ENCODE assay signal across 8 mouse cellular contexts in genomic region chr4:135271881-135272616, GRCm38 (mm10). TPM values are rescaled to one million over a fixed set of nuclear protein-coding genes. Genes with fewer than 3 reads are reported as not detected.
DNase-seq lines count a peak whose midpoint lies in the region; ATAC-seq and TF ChIP-seq lines count a peak whose summit lies in the region.

No protein-coding gene starts in this region.

- ATAC-seq in cerebellum, adult (ENCODE audit: insufficient number of reproducible peaks, low FRiP score, low TSS enrichment) = 0 out of 2 replicates have a peak, but pooled peaks have one; percentile 12
- peak; percentile 66 for ATAC-seq in forebrain, embryonic 11.5 days (replicated peaks; ENCODE audit: low FRiP score)
- peak; percentile 16 for ATAC-seq in megakaryocyte progenitor cell, adult 5-6 weeks (replicated peaks; ENCODE audit: poor library complexity)

- H3K4me1 ChIP-seq in bone marrow macrophage, adult 2 months (ENCODE audit: control insufficient read depth, insufficient read depth, low read length) = peaks cover 34% of the 10 kb centered on the region
- H3K4me1 ChIP-seq in forebrain, embryonic 11.5 days (replicated peaks; ENCODE audit: control insufficient read depth, insufficient read depth, low read length) = peaks cover 18% of the 10 kb centered on the region

- peak overlapping the region; percentile 95 for H3K9ac ChIP-seq in forebrain, embryonic 11.5 days (ENCODE audit: low read length)

- H3K9me3 ChIP-seq in forebrain, embryonic 11.5 days (ENCODE audit: control insufficient read depth, low read length) = no peaks in the 10 kb centered on the region

- peaks cover 3% of the 10 kb centered on the region; the same call in 1 of the 2 replicates for H3K27me3 ChIP-seq in forebrain, embryonic 11.5 days (ENCODE audit: control insufficient read depth, insufficient read depth, low read length)

- TF ChIP-seq CTCF in bone marrow macrophage, adult 2 months (IDR thresholded peaks at IDR 0.05; ENCODE audit: low read depth, low read length) = no peak

- no peaks in the 10 kb centered on the region for H3K36me3 ChIP-seq in forebrain, embryonic 11.5 days (ENCODE audit: control insufficient read depth, insufficient read depth, low read length)

- peak overlapping the region; percentile 59 for H3K4me2 ChIP-seq in forebrain, embryonic 11.5 days (ENCODE audit: low read depth, low read length, severe bottlenecking)

- no peak for DNase-seq in cerebellum, adult 8-10 months
- DNase-seq in forebrain, embryonic 11.5 days (ENCODE audit: low spot score) = peak; percentile 84
- DNase-seq in heart, postnatal 14 days = peak; percentile 74 to 79
- DNase-seq in kidney, postnatal 4 days = peak; percentile 70 to 81
- peak; percentile 46 to 64 for DNase-seq in spleen, postnatal 36 days (ENCODE audit: low spot score in 2 of 2)

- H3K4me3 ChIP-seq in bone marrow macrophage, adult 2 months (ENCODE audit: insufficient read depth, low read length) = peak overlapping the region; percentile 92
- peak overlapping the region; percentile 92 for H3K4me3 ChIP-seq in forebrain, embryonic 11.5 days (ENCODE audit: low read depth, low read length)

- WGBS in forebrain, embryonic 11.5 days = under 1% methylated on average over 60 of the region's 67 CpGs

- TF ChIP-seq POLR2A in bone marrow macrophage, adult 2 months (IDR thresholded peaks at IDR 0.05; ENCODE audit: borderline replicate concordance, low read depth, low read length) = no peak

- intact Hi-C loops in heart, postnatal 14 days (cut with DNase I) = loop anchor here (1.0 to 2.0 kb wide), 3 partner anchors 17 to 45 kb away; no protein-coding TSS in a partner anchor

- peak overlapping the region; percentile 66 for H3K27ac ChIP-seq in bone marrow macrophage, adult 2 months (ENCODE audit: insufficient read depth, low read depth, low read length)
- peak overlapping the region; percentile 95 for H3K27ac ChIP-seq in forebrain, embryonic 11.5 days (ENCODE audit: low read depth, low read length)

RNA-seq across cellular contexts. Expression of gene Clic4, which starts 0.6 kb away (rescaled TPM):
- 121 and 131 TPM in 2 replicates for polyA plus RNA-seq in bone marrow macrophage, adult 2 months (2012; ENCODE audit: insufficient read depth, insufficient read length, missing spikeins)
- 194 and 195 TPM in 2 replicates for polyA plus RNA-seq in forebrain, embryonic 11.5 days (2014; fragmentation: Nextera tagmentation; extraction: Ambion mirVana)
- total RNA-seq in heart, postnatal 14 days (2021) = 100 to 1,000 TPM; 251 to 264 TPM
- 28.2 and 34.1 TPM in 2 replicates for total RNA-seq in megakaryocyte progenitor cell, adult 5-6 weeks (2015)
- 29.9 and 35.1 TPM in 2 replicates for total RNA-seq in megakaryocyte progenitor cell, adult 5-6 weeks (2017)

Comparison
In these comparisons a context has a peak if more than half of its experiments do, and no peak if none do; other contexts are left out.
1. ATAC-seq: peak in every context shown above with its lines; median percentile 66 in forebrain, embryonic 11.5 days; 16 in megakaryocyte progenitor cell, adult 5-6 weeks; 12 in cerebellum, adult.
2. RNA of gene Clic4, which starts 0.6 kb away (total RNA-seq): 251 to 264 TPM in heart, postnatal 14 days; 28.2 to 35.1 TPM in megakaryocyte progenitor cell, adult 5-6 weeks; every median in the first group is over 4 times any median in the second.